Mouse (Mus musculus): Measurements from ENCODE around the gene Ppp5c.

The Ppp5c gene

GRCm38 (mm10) chr7:17019426-17020166, 8.1 kb downstream of the Ppp5c start:
- in situ Hi-C loops (cut with MboI, MseI), result loop anchor here in 1 of 2 experiments (5.0 kb wide), 1 partner anchor 38 kb away; no protein-coding TSS in a partner anchor

GRCm38 (mm10) chr7:17017921-17018320, 9.8 kb downstream of the Ppp5c start:
- in situ Hi-C loops (cut with MboI, MseI), result no loop called here

GRCm38 (mm10) chr7:17017036-17017435, 10.7 kb downstream of the Ppp5c start:
- in situ Hi-C loops (cut with MboI, MseI), result no loop called here

- in situ Hi-C loops (cut with MboI, MseI), result no loop called here
Measured at GRCm38 (mm10) chr7:17015381-17015780, 12.3 kb downstream of the Ppp5c start.

- in situ Hi-C loops (cut with MboI, MseI), result no loop called here
Measured at GRCm38 (mm10) chr7:17011909-17012590, 15.7 kb downstream of the Ppp5c start.

GRCm38 (mm10) chr7:17010010-17010347, 17.7 kb downstream of the Ppp5c start:
- in situ Hi-C loops (cut with MboI, MseI), result no loop called here

- in situ Hi-C loops (cut with MboI, MseI), result loop anchor here in 1 of 2 experiments (5.0 kb wide), 1 partner anchor 58 kb away; no protein-coding TSS in a partner anchor
Measured at GRCm38 (mm10) chr7:17009326-17010009, 18.3 kb downstream of the Ppp5c start.

- in situ Hi-C loops (cut with MboI, MseI), result loop anchor here in 1 of 2 experiments (5.0 kb wide), 1 partner anchor 60 kb away; no protein-coding TSS in a partner anchor
Measured at GRCm38 (mm10) chr7:17007300-17007699, 20.4 kb downstream of the Ppp5c start.

- in situ Hi-C loops (cut with MboI, MseI), result loop anchor here (5.0 kb wide), 2 partner anchors 48 to 63 kb away; no protein-coding TSS in a partner anchor
Measured at GRCm38 (mm10) chr7:17004716-17005115, 23.0 kb downstream of the Ppp5c start.

GRCm38 (mm10) chr7:17003230-17003960, 24.3 kb downstream of the Ppp5c start:
- in situ Hi-C loops (cut with MboI, MseI), result loop anchor here in 1 of 2 experiments (5.0 kb wide), 1 partner anchor 49 kb away; no protein-coding TSS in a partner anchor

- in situ Hi-C loops (cut with MboI, MseI), result loop anchor here in 1 of 2 experiments (5.0 kb wide), 1 partner anchor 50 kb away; no protein-coding TSS in a partner anchor
Measured at GRCm38 (mm10) chr7:17002375-17003195, 25.1 kb downstream of the Ppp5c start.

GRCm38 (mm10) chr7:16999650-17000049, 28.1 kb downstream of the Ppp5c start:
- in situ Hi-C loops (cut with MboI, MseI), result loop anchor here (5.0 to 10.0 kb wide), 3 partner anchors 47 to 55 kb away; partner anchors contain the start of gene Pnmal2 (in 1 of the 2)

- in situ Hi-C loops (cut with MboI, MseI), result loop anchor here (5.0 to 10.0 kb wide), 2 partner anchors 47 to 54 kb away; partner anchors contain the start of gene Pnmal2 (in 1 of the 2)
Measured at GRCm38 (mm10) chr7:16999233-16999632, 28.5 kb downstream of the Ppp5c start.

- in situ Hi-C loops (cut with MboI, MseI), result loop anchor here (5.0 to 10.0 kb wide), 2 partner anchors 43 to 51 kb away; partner anchors contain the start of gene Pnmal2 (in 1 of the 2)
Measured at GRCm38 (mm10) chr7:16995345-16995744, 32.4 kb downstream of the Ppp5c start.

- in situ Hi-C loops (cut with MboI, MseI), result loop anchor here in 1 of 2 experiments (10.0 kb wide), 1 partner anchor 50 kb away; the partner anchor contains the start of gene Pnmal2
Measured at GRCm38 (mm10) chr7:16994400-16994799, 33.3 kb downstream of the Ppp5c start.

- in situ Hi-C loops (cut with MboI, MseI), result loop anchor here in 1 of 2 experiments (10.0 kb wide), 1 partner anchor 49 kb away; the partner anchor contains the start of gene Pnmal2
Measured at GRCm38 (mm10) chr7:16993651-16994399, 33.9 kb downstream of the Ppp5c start.

GRCm38 (mm10) chr7:16992451-16992807, 35.3 kb downstream of the Ppp5c start, which contains the start of gene Ccdc8:
Gene Ccdc8 (plus strand): TSS chr7:16992708.
- in situ Hi-C loops (cut with MboI, MseI), result loop anchor here in 1 of 2 experiments (10.0 kb wide), 1 partner anchor 48 kb away; the partner anchor contains the start of gene Pnmal2

GRCm38 (mm10) chr7:16991681-16992450, 35.9 kb downstream of the Ppp5c start:
- in situ Hi-C loops (cut with MboI, MseI), result loop anchor here in 1 of 2 experiments (10.0 kb wide), 1 partner anchor 47 kb away; the partner anchor contains the start of gene Pnmal2

Measured in T-helper 17 cell (primary cell).